Mouse (Mus musculus) Patski (cell line): ENCODE results near the gene Scube1. TPM values are rescaled to one million over a fixed set of nuclear protein-coding genes. Genes with fewer than 3 reads are reported as not detected.

Experiments
- ATAC-seq: fragments of 100-300 bp; one replicate; pipeline ENCODE4 v1.8.0; 2021
- CTCF ChIA-PET: fragments of 350-600 bp; sonication (Branson Sonifier 250); formaldehyde crosslinking; loops from one replicate; lab custom pipeline; 2022; ENCODE audit warnings: inconsistent platforms; lab: Charles Lee
- POLR2A ChIA-PET: fragments of 350-600 bp; sonication (Branson Sonifier 250); formaldehyde crosslinking; loops from one replicate; lab custom pipeline; 2022; ENCODE audit warnings: antibody characterized with exemption, inconsistent platforms; lab: Charles Lee
- DNase-seq: peaks from one replicate; pipeline ENCODE4 v3.0.0-alpha.2; 2011; ENCODE audit warnings: low read depth, low spot score
- H3K27me3 ChIP-seq: fragments of 371-371 bp; one replicate; pipeline ENCODE4 v1.5.1; 2021
- CTCF ChIP-seq: fragments of 100-300 bp; IDR thresholded peaks from one replicate; pipeline ENCODE4 v1.5.1; 2021
- in situ Hi-C: fragments of 300-500 bp; cut with MboI; formaldehyde crosslinking; loops from 3 replicates; pipeline ENCODE4 v1.11.1; 2018; ENCODE audit warnings: low pct_unique_long_range_greater_than_20kb, mixed read lengths
- polyA plus RNA-seq: library from polyadenylated mRNA; unstranded; gene quantifications from one replicate; pipeline ENCODE4 v1.2.3, GENCODE M21; 2021

Scube1 gene
- polyA plus RNA-seq, result 0.71 TPM

- ChIA-PET CTCF (no interaction called here), POLR2A (no interaction called here)
- no peak for TF ChIP-seq CTCF
- in situ Hi-C loops, result no loop called here
- ATAC-seq (peak; percentile 49), DNase-seq (no peak)
- H3K27me3 ChIP-seq, result peaks cover 52% of the 10 kb centered on the region
Observed at GRCm38 (mm10) chr15:83724886-83725269, at the start of gene Scube1. Gene Scube1, minus strand, starts transcription at chr15:83725021.

GRCm38 (mm10) chr15:83772953-83773352, 48.1 kb upstream of the Scube1 start:
- peaks cover 55% of the 10 kb centered on the region for H3K27me3 ChIP-seq
- no peak for ATAC-seq
- ChIA-PET POLR2A (no interaction called here), CTCF (no interaction called here)
- in situ Hi-C loops, result loop anchor here (25.0 kb wide), 1 partner anchor 386 kb away; no protein-coding TSS in a partner anchor
- no peak for DNase-seq
- no peak for TF ChIP-seq CTCF

GRCm38 (mm10) chr15:83772460-83772859, 47.6 kb upstream of the Scube1 start:
- POLR2A ChIA-PET, result interaction anchor here (0.7 kb wide), 1 partner anchor 26 kb away, joined by 4 read pairs; no protein-coding TSS in a partner anchor
- CTCF ChIA-PET, result no interaction called here
- DNase-seq, result no peak
- no peak for TF ChIP-seq CTCF
- in situ Hi-C loops, result loop anchor here (25.0 kb wide), 1 partner anchor 385 kb away; no protein-coding TSS in a partner anchor
- ATAC-seq, result no peak
- peaks cover 58% of the 10 kb centered on the region for H3K27me3 ChIP-seq

GRCm38 (mm10) chr15:83771346-83772053, 46.7 kb upstream of the Scube1 start:
- in situ Hi-C loops, result loop anchor here (25.0 kb wide), 1 partner anchor 384 kb away; no protein-coding TSS in a partner anchor
- ChIA-PET CTCF (no interaction called here), POLR2A (interaction anchor here (0.7 kb wide), 1 partner anchor 27 kb away, joined by 4 read pairs; no protein-coding TSS in a partner anchor)
- DNase-seq (no peak), ATAC-seq (no peak)
- H3K27me3 ChIP-seq, result peaks cover 56% of the 10 kb centered on the region
- TF ChIP-seq CTCF, result no peak

- ChIA-PET CTCF (no interaction called here), POLR2A (no interaction called here)
- no peak for ATAC-seq
- no peak for DNase-seq
- no peak for TF ChIP-seq CTCF
- peaks cover 27% of the 10 kb centered on the region for H3K27me3 ChIP-seq
- in situ Hi-C loops, result loop anchor here (10.0 to 25.0 kb wide), 2 partner anchors 289 to 378 kb away; no protein-coding TSS in a partner anchor
Observed at GRCm38 (mm10) chr15:83765388-83766029, 40.7 kb upstream of the Scube1 start.

- no peak for ATAC-seq
- H3K27me3 ChIP-seq, result peaks cover 9% of the 10 kb centered on the region
- POLR2A ChIA-PET, result no interaction called here
- no peak for TF ChIP-seq CTCF
- CTCF ChIA-PET, result no interaction called here
- in situ Hi-C loops, result loop anchor here (10.0 to 25.0 kb wide), 2 partner anchors 293 to 374 kb away; no protein-coding TSS in a partner anchor
- DNase-seq, result no peak
Observed at GRCm38 (mm10) chr15:83761512-83761911, 36.7 kb upstream of the Scube1 start.

- peaks cover 8% of the 10 kb centered on the region for H3K27me3 ChIP-seq
- no peak for TF ChIP-seq CTCF
- DNase-seq, result no peak
- in situ Hi-C loops, result loop anchor here (10.0 to 25.0 kb wide), 2 partner anchors 294 to 373 kb away; no protein-coding TSS in a partner anchor
- POLR2A ChIA-PET, result no interaction called here
- no peak for ATAC-seq
- CTCF ChIA-PET, result no interaction called here
Observed at GRCm38 (mm10) chr15:83760683-83761082, 35.9 kb upstream of the Scube1 start.

GRCm38 (mm10) chr15:83758958-83759357, 34.1 kb upstream of the Scube1 start:
- in situ Hi-C loops, result loop anchor here (10.0 to 25.0 kb wide), 2 partner anchors 94 to 372 kb away; no protein-coding TSS in a partner anchor
- peaks cover 5% of the 10 kb centered on the region for H3K27me3 ChIP-seq
- ChIA-PET CTCF (no interaction called here), POLR2A (no interaction called here)
- no peak for ATAC-seq
- peak; percentile 71 for TF ChIP-seq CTCF
- no peak for DNase-seq

- TF ChIP-seq CTCF, result peak; percentile 79
- ChIA-PET CTCF (no interaction called here), POLR2A (no interaction called here)
- DNase-seq, result no peak
- in situ Hi-C loops, result loop anchor here (10.0 to 25.0 kb wide), 2 partner anchors 92 to 369 kb away; no protein-coding TSS in a partner anchor
- peaks cover 4% of the 10 kb centered on the region for H3K27me3 ChIP-seq
- ATAC-seq, result no peak
Observed at GRCm38 (mm10) chr15:83756742-83757141, 31.9 kb upstream of the Scube1 start.

GRCm38 (mm10) chr15:83749436-83749835, 24.6 kb upstream of the Scube1 start:
- DNase-seq (no peak), ATAC-seq (no peak)
- no peak for TF ChIP-seq CTCF
- H3K27me3 ChIP-seq, result no peaks in the 10 kb centered on the region
- ChIA-PET CTCF (no interaction called here), POLR2A (no interaction called here)
- in situ Hi-C loops, result no loop called here

- CTCF ChIA-PET, result no interaction called here
- no peak for DNase-seq
- TF ChIP-seq CTCF, result no peak
- in situ Hi-C loops, result no loop called here
- H3K27me3 ChIP-seq, result no peaks in the 10 kb centered on the region
- ATAC-seq, result no peak
- POLR2A ChIA-PET, result no interaction called here
Observed at GRCm38 (mm10) chr15:83748986-83749385, 24.2 kb upstream of the Scube1 start.
